ENCODE assay signal across 8 mouse cellular contexts in genomic region chr2:157422854-157423705, GRCm38 (mm10). TPM values are rescaled to one million over a fixed set of nuclear protein-coding genes. Genes with fewer than 3 reads are reported as not detected.
A peak's percentile ranks its signal among the peaks of the same experiment; 100 is the strongest.
DNase-seq lines count a peak whose midpoint lies in the region; ATAC-seq and TF ChIP-seq lines count a peak whose summit lies in the region.

No protein-coding gene starts in this region.

- peaks cover 18% of the 10 kb centered on the region for H3K36me3 ChIP-seq in forebrain, embryonic 10.5 days (replicated peaks)
- no peaks in the 10 kb centered on the region for H3K36me3 ChIP-seq in hindbrain, postnatal 0 days (ENCODE audit: insufficient read depth, low read length)
- no peaks in the 10 kb centered on the region for H3K36me3 ChIP-seq in liver, embryonic 11.5 days (ENCODE audit: control insufficient read depth, insufficient read depth, low read length)
- H3K36me3 ChIP-seq in neural tube, embryonic 11.5 days (ENCODE audit: control insufficient read depth, insufficient read depth, low read length), result no peaks in the 10 kb centered on the region

- H3K27me3 ChIP-seq in forebrain, embryonic 10.5 days (ENCODE audit: poor library complexity, severe bottlenecking), result peaks cover 24% of the 10 kb centered on the region
- no peaks in the 10 kb centered on the region for H3K27me3 ChIP-seq in hindbrain, postnatal 0 days (ENCODE audit: insufficient read depth, low read length)
- peaks cover 17% of the 10 kb centered on the region for H3K27me3 ChIP-seq in liver, embryonic 11.5 days (replicated peaks; ENCODE audit: control insufficient read depth, insufficient read depth, low read length)
- H3K27me3 ChIP-seq in neural tube, embryonic 11.5 days (ENCODE audit: control insufficient read depth, insufficient read depth, low read length), result no peaks in the 10 kb centered on the region

- peaks cover 82% of the 10 kb centered on the region for H3K4me1 ChIP-seq in forebrain, embryonic 10.5 days
- peaks cover 44% of the 10 kb centered on the region for H3K4me1 ChIP-seq in hindbrain, postnatal 0 days (ENCODE audit: insufficient read depth, low read length)
- H3K4me1 ChIP-seq in liver, embryonic 11.5 days (replicated peaks; ENCODE audit: control insufficient read depth, insufficient read depth, low read length), result peaks cover 20% of the 10 kb centered on the region
- peaks cover 24% of the 10 kb centered on the region for H3K4me1 ChIP-seq in neural tube, embryonic 11.5 days (ENCODE audit: control insufficient read depth, insufficient read depth, low read length)

- peak overlapping the region; percentile 99 for H3K9ac ChIP-seq in hindbrain, postnatal 0 days (replicated peaks; ENCODE audit: low read length)
- H3K9ac ChIP-seq in liver, embryonic 11.5 days (ENCODE audit: low read depth, low read length), result peak overlapping the region; percentile 84; the same call in 1 of the 2 replicates
- peak overlapping the region; percentile 99; the same call in 1 of the 2 replicates for H3K9ac ChIP-seq in neural tube, embryonic 11.5 days (ENCODE audit: low read length)

- no peak for TF ChIP-seq CTCF in gastrocnemius, adult 2 months (IDR thresholded peaks at IDR 0.05)
- no peak for TF ChIP-seq CTCF in hindbrain, postnatal 0 days (IDR thresholded peaks at IDR 0.05; ENCODE audit: low read depth)

- peak overlapping the region; percentile 95 for H3K4me2 ChIP-seq in hindbrain, postnatal 0 days (ENCODE audit: low read depth, low read length)
- peak overlapping the region; percentile 81 for H3K4me2 ChIP-seq in liver, embryonic 11.5 days
- H3K4me2 ChIP-seq in neural tube, embryonic 11.5 days (ENCODE audit: low read depth), result peak overlapping the region; percentile 88

- ATAC-seq in hindbrain, postnatal 0 days, result no peak
- peak; percentile 28; the same call in 1 of the 2 replicates for ATAC-seq in liver, embryonic 11.5 days (replicated peaks; ENCODE audit: low FRiP score)
- ATAC-seq in neural tube, embryonic 11.5 days (ENCODE audit: insufficient read depth, low FRiP score, low TSS enrichment), result no peak
- ATAC-seq in megakaryocyte progenitor cell, adult 5-6 weeks (replicated peaks; ENCODE audit: poor library complexity), result no peak

- peak; percentile 46 for DNase-seq in gastrocnemius, adult 2 months
- DNase-seq in gastrocnemius, adult 8-10 months (ENCODE audit: low spot score in 2 of 2), result no peak
- peak; percentile 45 for DNase-seq in forebrain, embryonic 10.5 days (ENCODE audit: extremely low spot score, low spot score)
- peak; percentile 21 for DNase-seq in hindbrain, postnatal 0 days (ENCODE audit: low spot score)
- DNase-seq in liver, embryonic 11.5 days (ENCODE audit: low spot score), result peak; percentile 56
- DNase-seq in neural tube, embryonic 11.5 days (ENCODE audit: low spot score), result peak; percentile 70
- no peak for DNase-seq in cerebellum, adult 9-10 months

- WGBS in forebrain, embryonic 10.5 days, result 43% methylated on average over 11 of the region's 11 CpGs
- WGBS in hindbrain, postnatal 0 days, result 51% methylated on average over 11 of the region's 11 CpGs
- WGBS in liver, embryonic 11.5 days, result 47% methylated on average over 11 of the region's 11 CpGs
- 34% methylated on average over 11 of the region's 11 CpGs for WGBS in neural tube, embryonic 11.5 days

- peak overlapping the region; percentile 78 for H3K27ac ChIP-seq in gastrocnemius, adult 2 months
- H3K27ac ChIP-seq in forebrain, embryonic 10.5 days, result peak overlapping the region; percentile 99
- peak overlapping the region; percentile 95 for H3K27ac ChIP-seq in hindbrain, postnatal 0 days
- H3K27ac ChIP-seq in liver, embryonic 11.5 days (ENCODE audit: low read depth, low read length), result peak overlapping the region; percentile 77
- peak overlapping the region; percentile 88 for H3K27ac ChIP-seq in neural tube, embryonic 11.5 days (ENCODE audit: low read depth, low read length)

- no peaks in the 10 kb centered on the region for H3K9me3 ChIP-seq in forebrain, embryonic 10.5 days
- no peaks in the 10 kb centered on the region for H3K9me3 ChIP-seq in hindbrain, postnatal 0 days (ENCODE audit: low read length)
- no peaks in the 10 kb centered on the region for H3K9me3 ChIP-seq in liver, embryonic 11.5 days (ENCODE audit: control insufficient read depth, low read length)
- no peaks in the 10 kb centered on the region for H3K9me3 ChIP-seq in neural tube, embryonic 11.5 days (ENCODE audit: control insufficient read depth, low read length)

- intact Hi-C loops in gastrocnemius, adult 2 months (cut with DNase I), result no loop called here

- peak overlapping the region; percentile 81 for H3K4me3 ChIP-seq in gastrocnemius, adult 2 months
- H3K4me3 ChIP-seq in forebrain, embryonic 10.5 days, result peak overlapping the region; percentile 88
- H3K4me3 ChIP-seq in hindbrain, postnatal 0 days (ENCODE audit: low read length), result peak overlapping the region; percentile 89
- peak overlapping the region; percentile 71 for H3K4me3 ChIP-seq in liver, embryonic 11.5 days (ENCODE audit: low read depth, low read length)
- peak overlapping the region; percentile 85 for H3K4me3 ChIP-seq in neural tube, embryonic 11.5 days (ENCODE audit: low read depth, low read length)

RNA-seq across cellular contexts. Expression of gene Src, which starts 4.8 kb away (rescaled TPM):
- 1 to 10 TPM; 2.2 to 2.8 TPM for total RNA-seq in gastrocnemius, adult 2 months (2021)
- 1 to 10 TPM; 1.3 to 2.3 (median 1.7) TPM for total RNA-seq in gastrocnemius, adult 8-10 months (2022)
- polyA plus RNA-seq in forebrain, embryonic 10.5 days (2016; fragmentation: Nextera tagmentation; extraction: Ambion mirVana), result 19.2 and 19.6 TPM in 2 replicates
- 133 and 134 TPM in 2 replicates for total RNA-seq in hindbrain, postnatal 0 days (2014; rRNA removed)
- polyA plus RNA-seq in hindbrain, postnatal 0 days (2015; fragmentation: Nextera tagmentation; extraction: Ambion mirVana), result 23.2 and 25.4 TPM in 2 replicates
- 4.4 and 4.8 TPM in 2 replicates for polyA plus RNA-seq in liver, embryonic 11.5 days (2014; fragmentation: Nextera tagmentation; extraction: Ambion mirVana)
- polyA plus RNA-seq in neural tube, embryonic 11.5 days (2014; fragmentation: Nextera tagmentation; extraction: Ambion mirVana), result 15.1 and 17.8 TPM in 2 replicates
- 0.27 TPM in 1 of 2 replicates, not detected in the other for total RNA-seq in megakaryocyte progenitor cell, adult 5-6 weeks (2015)
- total RNA-seq in megakaryocyte progenitor cell, adult 5-6 weeks (2017), result 0.07 TPM in 1 of 2 replicates, not detected in the other

RNA-seq across cellular contexts. Expression of gene Manbal, which starts 55.7 kb away (rescaled TPM):
- total RNA-seq in gastrocnemius, adult 2 months (2021), result 10 to 100 TPM; 13.5 TPM
- total RNA-seq in gastrocnemius, adult 8-10 months (2022), result 10 to 100 TPM; 16.4 to 18.4 (median 17.4) TPM
- 64.4 and 68.1 TPM in 2 replicates for polyA plus RNA-seq in forebrain, embryonic 10.5 days (2016; fragmentation: Nextera tagmentation; extraction: Ambion mirVana)
- 69.6 and 74.4 TPM in 2 replicates for total RNA-seq in hindbrain, postnatal 0 days (2014; rRNA removed)
- 133 and 135 TPM in 2 replicates for polyA plus RNA-seq in hindbrain, postnatal 0 days (2015; fragmentation: Nextera tagmentation; extraction: Ambion mirVana)
- polyA plus RNA-seq in liver, embryonic 11.5 days (2014; fragmentation: Nextera tagmentation; extraction: Ambion mirVana), result 21.2 and 23.0 TPM in 2 replicates
- 34.9 and 36.8 TPM in 2 replicates for polyA plus RNA-seq in neural tube, embryonic 11.5 days (2014; fragmentation: Nextera tagmentation; extraction: Ambion mirVana)
- 14.2 and 17.9 TPM in 2 replicates for total RNA-seq in megakaryocyte progenitor cell, adult 5-6 weeks (2015)
- 6.2 and 7.5 TPM in 2 replicates for total RNA-seq in megakaryocyte progenitor cell, adult 5-6 weeks (2017)

Comparison
In these comparisons a context has a peak if more than half of its experiments do, and no peak if none do; other contexts are left out.
1. DNase-seq: peak in gastrocnemius, adult 2 months (single experiment), forebrain, embryonic 10.5 days (single experiment), hindbrain, postnatal 0 days (single experiment), liver, embryonic 11.5 days (single experiment) and neural tube, embryonic 11.5 days (single experiment); none in gastrocnemius, adult 8-10 months (0 of 2) and cerebellum, adult 9-10 months (single experiment).
2. RNA of gene Src, which starts 4.8 kb away (total RNA-seq): 133 to 134 TPM in hindbrain, postnatal 0 days; 2.2 to 2.8 TPM in gastrocnemius, adult 2 months, 1.3 to 2.3 TPM in gastrocnemius, adult 8-10 months and 0.07 to 0.27 TPM in megakaryocyte progenitor cell, adult 5-6 weeks; every median in the first group is over 10 times any median in the second.
3. Peak in every context shown above with its lines, with median percentiles within 50 percentile points of each other: H3K27ac ChIP-seq, H3K4me3 ChIP-seq, H3K4me2 ChIP-seq and H3K9ac ChIP-seq.